Mouse (Mus musculus): ENCODE data around the gene Ppfia1.

DNA sequence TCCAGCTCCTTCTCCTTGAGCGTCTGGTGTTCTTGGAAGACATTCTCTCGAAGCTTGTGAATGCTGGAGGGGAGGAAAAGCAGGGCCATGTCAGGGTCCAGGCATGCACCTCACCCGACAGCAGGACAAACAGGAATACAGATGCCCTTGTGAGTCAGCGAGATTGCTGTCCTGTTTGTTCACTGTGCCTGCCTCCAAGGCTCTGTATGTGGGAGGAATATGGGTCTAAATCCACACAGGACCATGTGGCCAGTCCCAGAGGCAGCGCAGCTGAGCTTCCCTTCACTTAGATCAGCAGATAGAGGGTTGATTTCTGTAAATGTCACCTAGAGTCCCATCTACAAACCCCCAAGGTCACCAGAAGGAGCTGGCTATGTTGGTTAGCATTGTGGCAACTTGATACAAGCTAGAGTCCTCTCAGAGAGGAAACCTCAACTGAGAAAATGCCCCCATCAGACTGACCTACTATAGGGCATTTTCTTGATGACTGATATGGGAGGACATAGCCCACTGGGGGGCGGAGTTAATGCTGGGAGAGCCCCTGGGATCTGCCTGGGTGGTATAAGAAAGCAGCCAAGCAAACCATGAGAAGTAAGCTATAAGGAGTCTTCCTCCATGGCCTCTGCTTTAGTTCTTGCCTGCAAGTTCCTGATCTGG is 92.2 kb downstream of the Ppfia1 start:
- no peak for TF ChIP-seq POLR2A (IDR thresholded peaks at IDR 0.05; ENCODE audit: low read depth, low read length)
- TF ChIP-seq MEF2A (IDR thresholded peaks at IDR 0.05; ENCODE audit: borderline replicate concordance, low read depth, low read length): no peak
- TF ChIP-seq CTCF (conservative IDR thresholded peaks at IDR 0.05 in 1 of 2, IDR thresholded peaks at IDR 0.05 in 1 of 2; ENCODE audit: low read depth in 2 of 2, low read length in 2 of 2): no peak
- no peak for TF ChIP-seq MAX (IDR thresholded peaks at IDR 0.05; ENCODE audit: low read length)
- TF ChIP-seq ZKSCAN1 (IDR thresholded peaks at IDR 0.05; ENCODE audit: borderline replicate concordance, low read depth, low read length): no peak
- no peak for TF ChIP-seq MAFK (IDR thresholded peaks at IDR 0.05; ENCODE audit: insufficient replicate concordance, low read length)
- no peak for TF ChIP-seq GABPA (IDR thresholded peaks at IDR 0.05; ENCODE audit: insufficient replicate concordance, low read depth, low read length)
- no peak for TF ChIP-seq TCF12 (IDR thresholded peaks at IDR 0.05; ENCODE audit: low read depth, low read length)
